Mouse (Mus musculus) right cerebral cortex, postnatal 14 days (tissue): ENCODE results near the gene Srcap.

Source experiments
- DNase-seq: peaks from one replicate; pipeline ENCODE4 v3.0.0; 2022

Srcap gene

GRCm38 (mm10) chr7:127583260-127583659 is 71.5 kb downstream of the Srcap start:
- DNase-seq: no peak

DNA sequence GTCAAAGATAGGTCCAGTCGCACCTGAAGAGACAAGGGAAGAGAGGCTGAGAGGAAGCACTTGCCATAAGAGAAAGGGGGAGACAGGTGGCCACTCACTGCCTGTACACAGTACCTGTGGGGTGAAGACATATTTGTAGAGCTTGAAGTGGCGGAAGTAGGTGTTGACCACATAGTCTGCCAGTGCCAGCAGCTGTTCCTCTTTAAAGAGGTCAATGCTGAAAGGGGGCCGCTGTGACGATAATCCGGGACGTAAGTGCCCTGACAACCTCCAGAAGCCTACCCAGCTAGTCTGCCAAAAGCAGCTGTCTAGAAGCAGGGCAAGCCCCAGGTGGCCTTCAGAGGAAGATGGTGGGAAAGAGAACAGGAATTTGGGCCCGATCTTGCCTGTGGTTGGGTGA is 73.2 kb downstream of the Srcap start:
- no peak for DNase-seq

GRCm38 (mm10) chr7:127586149-127586548 is 74.4 kb downstream of the Srcap start:
- DNase-seq: no peak

GRCm38 (mm10) chr7:127587196-127587595 is 75.4 kb downstream of the Srcap start:
- DNase-seq: no peak

GRCm38 (mm10) chr7:127588011-127588871 is 76.5 kb downstream of the Srcap start, which contains the start of the genes Ccdc189 and Rnf40:
Gene Ccdc189 (minus strand): TSS chr7:127588595.
Gene Rnf40 (plus strand): TSS chr7:127588767.
- DNase-seq: peak; percentile 87

DNA sequence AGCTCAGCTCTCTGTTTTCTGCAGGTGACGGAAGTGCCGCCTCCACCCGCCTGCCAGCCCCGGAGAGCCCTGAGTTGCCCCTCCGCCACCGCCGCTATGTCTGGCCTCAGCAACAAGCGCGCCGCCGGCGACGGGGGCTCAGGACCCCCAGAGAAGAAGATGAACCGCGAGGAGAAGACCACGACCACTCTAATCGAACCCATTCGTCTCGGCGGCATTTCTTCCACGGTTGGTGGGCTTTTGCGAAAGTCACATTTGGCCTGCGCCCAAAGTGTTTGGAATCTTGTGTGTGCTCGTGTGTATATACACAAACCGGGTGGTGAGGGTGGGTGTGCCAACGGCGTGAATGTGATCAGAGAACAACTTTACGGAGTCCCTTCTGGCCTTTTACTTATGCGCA is 77.1 kb downstream of the Srcap start:
- DNase-seq: peak; percentile 27

DNA sequence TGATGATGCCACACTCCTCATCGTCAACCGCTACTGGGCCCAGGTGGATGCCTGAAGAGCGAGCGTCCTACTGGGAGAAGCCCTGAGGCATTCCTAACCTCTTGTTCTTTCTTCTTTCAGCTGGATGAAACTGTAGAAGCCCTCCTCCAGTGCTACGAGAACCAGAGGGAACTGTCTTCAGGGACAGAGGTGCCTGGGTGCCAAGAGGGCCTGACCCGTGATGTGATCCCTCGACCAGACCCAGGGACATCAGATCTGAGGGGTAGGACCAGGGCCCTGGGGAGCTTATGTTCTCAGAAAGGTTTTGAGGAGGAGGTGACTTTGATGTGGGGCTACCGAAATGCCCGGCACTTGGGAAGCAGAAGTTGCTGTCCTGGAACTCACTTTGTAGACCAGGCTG is 77.9 kb downstream of the Srcap start:
- peak; percentile 2 for DNase-seq

GRCm38 (mm10) chr7:127591108-127591507 is 79.3 kb downstream of the Srcap start:
- peak; percentile 3 for DNase-seq

GRCm38 (mm10) chr7:127592575-127592974 is 80.8 kb downstream of the Srcap start:
- DNase-seq: no peak

GRCm38 (mm10) chr7:127596747-127597146 is 85.0 kb downstream of the Srcap start:
- DNase-seq: no peak

- no peak for DNase-seq
Measured at GRCm38 (mm10) chr7:127600612-127601011, 88.8 kb downstream of the Srcap start.

DNA sequence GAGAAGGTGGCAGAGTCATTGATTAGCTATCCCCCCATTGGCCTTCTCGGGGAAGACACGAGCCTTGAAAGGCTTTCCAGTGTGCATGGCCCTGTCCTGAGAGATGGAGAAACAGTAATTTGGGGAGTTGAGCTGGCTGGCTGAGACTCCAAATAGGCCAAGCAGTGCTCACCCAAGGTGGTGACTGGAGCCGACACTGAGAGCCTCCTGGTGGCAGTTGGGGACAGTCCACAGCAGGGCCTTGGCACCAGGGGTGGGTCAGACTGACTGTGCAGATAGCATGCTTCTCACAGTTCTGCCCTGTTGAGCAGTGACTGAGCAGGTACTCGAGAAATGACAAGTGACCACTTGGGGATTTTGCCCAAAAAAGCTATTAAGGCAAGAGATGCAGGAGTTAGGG is 90.0 kb downstream of the Srcap start:
- DNase-seq: no peak

DNA sequence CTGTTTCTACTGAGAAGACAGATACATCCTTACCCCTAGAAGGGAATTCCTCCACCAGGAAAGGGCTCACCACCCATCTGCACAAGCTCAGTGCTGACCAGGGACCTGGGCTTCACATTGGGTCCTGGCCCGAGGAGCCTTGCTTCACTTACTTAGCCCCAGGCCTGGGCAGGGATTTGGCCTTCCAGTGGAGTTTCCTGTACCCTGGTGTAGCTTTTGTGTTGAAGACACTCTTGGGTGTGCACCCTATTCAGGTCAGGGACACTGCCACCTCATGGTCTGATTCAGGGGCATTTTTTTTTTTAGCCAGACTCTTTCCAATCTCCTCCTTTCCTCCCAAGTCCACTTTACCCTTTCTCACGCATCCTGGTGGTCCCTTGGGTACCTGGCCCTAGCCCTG is 91.1 kb downstream of the Srcap start:
- DNase-seq: no peak

DNA sequence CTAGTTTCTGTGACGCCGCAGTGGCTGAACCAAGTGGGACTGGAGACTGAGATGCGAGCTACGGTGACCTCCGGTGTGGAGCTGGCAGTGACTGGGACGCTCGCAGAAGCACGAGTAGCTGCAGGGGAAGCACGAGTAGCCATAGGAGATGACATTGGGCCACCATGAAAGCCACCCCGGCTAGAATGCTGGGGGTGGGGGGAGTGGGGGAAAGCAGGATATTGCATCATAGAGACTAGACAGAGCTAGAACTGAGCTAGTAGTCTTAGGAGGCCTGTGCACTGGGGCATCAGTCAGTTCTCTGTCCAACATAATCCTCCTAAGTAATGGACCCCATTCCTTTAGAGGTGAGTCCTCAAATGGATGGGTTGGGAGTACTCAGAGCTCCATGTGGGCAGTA is 92.5 kb downstream of the Srcap start:
- DNase-seq: no peak

GRCm38 (mm10) chr7:127607150-127607549 is 95.4 kb downstream of the Srcap start:
- no peak for DNase-seq
